Mouse (Mus musculus): ENCODE measurements at regions not wholly inside any gene's neighbourhood (a gene's known extent, or its start where the extent isn't known, plus 50 kb on each side); places are given as distances from the start of the nearest gene placed in this dataset.
"Not testable (repeated sequence)": the region's sequence is repeated elsewhere in the genome, so short reads cannot be mapped to it uniquely, and the experiment has no call there.

GRCm38 (mm10) chr10:108111398-108111797 lies 50.6 kb upstream of the Ppp1r12a start:
- no peak for DNase-seq

GRCm38 (mm10) chr10:108110891-108111290 lies 51.1 kb upstream of the Ppp1r12a start:
- DNase-seq: no peak

GRCm38 (mm10) chr10:108110197-108110596 lies 51.8 kb upstream of the Ppp1r12a start:
- DNase-seq: no peak

- DNase-seq: not testable (repeated sequence)
Measured at GRCm38 (mm10) chr10:108108500-108108899, 53.5 kb upstream of the Ppp1r12a start.

GRCm38 (mm10) chr10:108101521-108101920 lies 60.5 kb upstream of the Ppp1r12a start:
- DNase-seq: peak; percentile 9 to 11

GRCm38 (mm10) chr10:108093043-108093442 lies 69.0 kb upstream of the Ppp1r12a start:
- no peak for DNase-seq

- DNase-seq: peak; percentile 49 to 59
Measured at GRCm38 (mm10) chr10:108089375-108089981, 72.5 kb upstream of the Ppp1r12a start.

- no peak for DNase-seq
Measured at GRCm38 (mm10) chr10:108088883-108089282, 73.1 kb upstream of the Ppp1r12a start.

- DNase-seq: no peak
Measured at GRCm38 (mm10) chr10:108088209-108088608, 73.8 kb upstream of the Ppp1r12a start.

- no peak for DNase-seq
Measured at GRCm38 (mm10) chr10:108083220-108083619, 78.8 kb upstream of the Ppp1r12a start.

GRCm38 (mm10) chr10:108075144-108075543 lies 86.8 kb upstream of the Ppp1r12a start:
- DNase-seq: no peak

GRCm38 (mm10) chr10:108073828-108074227 lies 88.2 kb upstream of the Ppp1r12a start:
- no peak for DNase-seq

GRCm38 (mm10) chr10:108072211-108072610 lies 89.8 kb upstream of the Ppp1r12a start:
- no peak for DNase-seq

GRCm38 (mm10) chr10:108071424-108071823 lies 90.6 kb upstream of the Ppp1r12a start:
- DNase-seq: no peak

- DNase-seq: peak; percentile 12 to 35
Measured at GRCm38 (mm10) chr10:108067723-108068122, 94.3 kb upstream of the Ppp1r12a start.

GRCm38 (mm10) chr10:108066241-108066640 lies 95.8 kb upstream of the Ppp1r12a start:
- peak; percentile 25 to 51 for DNase-seq

- no peak for DNase-seq
Measured at GRCm38 (mm10) chr10:108061813-108062435, 100.1 kb upstream of the Ppp1r12a start.

- DNase-seq: no peak
Measured at GRCm38 (mm10) chr10:108060554-108060953, 101.4 kb upstream of the Ppp1r12a start.

GRCm38 (mm10) chr10:108051637-108052036 lies 110.4 kb upstream of the Ppp1r12a start:
- DNase-seq: no peak

- no peak for DNase-seq
Measured at GRCm38 (mm10) chr10:108048426-108048825, 113.6 kb upstream of the Ppp1r12a start.

- DNase-seq: peak; percentile 22 to 27
Measured at GRCm38 (mm10) chr10:108043519-108043918, 118.5 kb upstream of the Ppp1r12a start.

GRCm38 (mm10) chr10:108040027-108040426 lies 122.0 kb upstream of the Ppp1r12a start:
- DNase-seq: no peak

GRCm38 (mm10) chr10:108036486-108037109 lies 124.7 kb upstream of the Otogl start:
- DNase-seq: no peak

GRCm38 (mm10) chr10:108034068-108034467 lies 122.1 kb upstream of the Otogl start:
- DNase-seq: no peak
